Mouse (Mus musculus) heart, embryonic 11.5 days (tissue): ENCODE data around the gene Klrb1. TPM values are rescaled to one million over a fixed set of nuclear protein-coding genes. Genes with fewer than 3 reads are reported as not detected.
A peak's percentile ranks its signal among the peaks of the same experiment; 100 is the strongest.
"Not testable (repeated sequence)": the region's sequence is repeated elsewhere in the genome, so short reads cannot be mapped to it uniquely, and the experiment has no call there.

Experiments
- ATAC-seq: fragments of 200-750 bp; cut with Nextera tagmentation; replicated peaks from 2 replicates; pipeline ENCODE4 v1.8.0; 2017; ENCODE audit warnings: moderate library complexity; ENCODE audit not compliant: insufficient number of reproducible peaks, low FRiP score, low TSS enrichment
- H3K27ac ChIP-seq: fragments of 300-500 bp; sonication (generic); 2 replicates; pipeline ENCODE4 v1.5.1; 2014; ENCODE audit warnings: mild to moderate bottlenecking, low read depth, low read length
- H3K27me3 ChIP-seq: fragments of 300-500 bp; sonication (generic); 2 replicates; pipeline ENCODE4 v1.6.1; 2014; ENCODE audit warnings: mild to moderate bottlenecking, low read length, mixed read lengths; ENCODE audit not compliant: control insufficient read depth, insufficient read depth
- H3K36me3 ChIP-seq: fragments of 300-500 bp; sonication (generic); 2 replicates; pipeline ENCODE4 v1.6.1; 2014; ENCODE audit warnings: mild to moderate bottlenecking, low read length, moderate library complexity, mixed read lengths; ENCODE audit not compliant: control insufficient read depth, insufficient read depth
- H3K4me1 ChIP-seq: fragments of 300-500 bp; sonication (generic); 2 replicates; pipeline ENCODE4 v1.6.1; 2014; ENCODE audit warnings: low read length; ENCODE audit not compliant: control insufficient read depth, insufficient read depth
- H3K4me2 ChIP-seq: fragments of 300-500 bp; sonication (generic); 2 replicates; pipeline ENCODE4 v1.6.1; 2014; ENCODE audit warnings: mild to moderate bottlenecking, moderate library complexity
- H3K4me3 ChIP-seq: fragments of 300-500 bp; sonication (generic); 2 replicates; pipeline ENCODE4 v1.5.1; 2014; ENCODE audit warnings: low read depth, low read length
- H3K9ac ChIP-seq: fragments of 300-500 bp; sonication (generic); 2 replicates; pipeline ENCODE4 v1.6.1; 2014; ENCODE audit warnings: mild to moderate bottlenecking, low read depth, low read length, moderate library complexity
- H3K9me3 ChIP-seq: fragments of 300-500 bp; sonication (generic); replicated peaks from 2 replicates; pipeline ENCODE4 v1.6.1; 2016; ENCODE audit warnings: low read length; ENCODE audit not compliant: control insufficient read depth
- WGBS: fragments of 180-500 bp; shearing (Covaris S2); extraction: QIAGEN DNeasy Blood & Tissue Kit; methylation state at CpG from one replicate; pipeline ENCODE4 v1.1.7; 2014; ENCODE audit not compliant: insufficient replicate concordance; 5-methylcytosine and 5-hydroxymethylcytosine counted together
- polyA plus RNA-seq: library from polyadenylated mRNA; unstranded; fragments of >200 nt; fragmentation: Nextera tagmentation; extraction: Ambion mirVana; gene quantifications from 2 replicates; pipeline ENCODE4 v1.2.1, GENCODE M21; 2014

Gene Klrb1
- polyA plus RNA-seq, 1 experiment from 2014 or later: not detected

GRCm38 (mm10) chr6:128762892-128763670 lies 40.2 kb upstream of the Klrb1 start:
- not testable (repeated sequence) for ATAC-seq, H3K4me1 ChIP-seq, H3K36me3 ChIP-seq, H3K9me3 ChIP-seq, H3K9ac ChIP-seq, H3K27ac ChIP-seq, H3K27me3 ChIP-seq
- Histone ChIP-seq H3K4me2 (peak overlapping the region; percentile 82), H3K4me3 (peak overlapping the region; percentile 62)
- WGBS: 76% methylated on average over 9 of the region's 10 CpGs

- Histone ChIP-seq H3K9me3 (no peaks in the 10 kb centered on the region), H3K4me2 (peak overlapping the region; percentile 57), H3K27me3 (no peaks in the 10 kb centered on the region), H3K4me1 (no peaks in the 10 kb centered on the region), H3K9ac (0 out of 2 replicates have a peak overlapping the region, but pooled peaks have one; percentile 22), H3K27ac (no peak overlapping the region), H3K4me3 (peak overlapping the region; percentile 65), H3K36me3 (no peaks in the 10 kb centered on the region)
- WGBS: 44% methylated on average over 5 of the region's 5 CpGs
- no peak for ATAC-seq
Observed at GRCm38 (mm10) chr6:128761144-128761540, 38.3 kb upstream of the Klrb1 start.

- not testable (repeated sequence) for H3K4me1 ChIP-seq, H3K9me3 ChIP-seq, H3K27me3 ChIP-seq, H3K36me3 ChIP-seq
- peak overlapping the region; percentile 82 for H3K9ac ChIP-seq
- peak; percentile 66 for ATAC-seq
- 0 out of 2 replicates have a peak overlapping the region, but pooled peaks have one; percentile 29 for H3K27ac ChIP-seq
- peak overlapping the region; percentile 57 for H3K4me2 ChIP-seq
- peak overlapping the region; percentile 65 for H3K4me3 ChIP-seq
- WGBS: 3% methylated on average over 42 of the region's 44 CpGs
Observed at GRCm38 (mm10) chr6:128760416-128761143, 37.7 kb upstream of the Klrb1 start.

- not testable (repeated sequence) for H3K36me3 ChIP-seq, H3K9me3 ChIP-seq, H3K27me3 ChIP-seq, H3K4me1 ChIP-seq
- H3K4me2 ChIP-seq: peak overlapping the region; percentile 50
- H3K4me3 ChIP-seq: peak overlapping the region; percentile 65
- H3K9ac ChIP-seq: peak overlapping the region; percentile 82
- WGBS: under 1% methylated on average over 22 of the region's 22 CpGs
- ATAC-seq: peak; percentile 36
- H3K27ac ChIP-seq: 0 out of 2 replicates have a peak overlapping the region, but pooled peaks have one; percentile 29
Observed at GRCm38 (mm10) chr6:128760016-128760415, 37.2 kb upstream of the Klrb1 start.

- H3K4me1 ChIP-seq: no peaks in the 10 kb centered on the region
- H3K4me2 ChIP-seq: no peak overlapping the region
- H3K9me3 ChIP-seq: no peaks in the 10 kb centered on the region
- no peak overlapping the region for H3K4me3 ChIP-seq
- H3K9ac ChIP-seq: no peak overlapping the region
- no peak overlapping the region for H3K27ac ChIP-seq
- H3K27me3 ChIP-seq: no peaks in the 10 kb centered on the region
- no peak for ATAC-seq
- 80% methylated on average over 5 of the region's 5 CpGs for WGBS
- no peaks in the 10 kb centered on the region for H3K36me3 ChIP-seq
Observed at GRCm38 (mm10) chr6:128759221-128759950, 36.5 kb upstream of the Klrb1 start.

- not testable (repeated sequence) for H3K36me3 ChIP-seq, H3K4me2 ChIP-seq, H3K4me1 ChIP-seq, H3K9me3 ChIP-seq, H3K27ac ChIP-seq, H3K9ac ChIP-seq, H3K4me3 ChIP-seq, ATAC-seq, H3K27me3 ChIP-seq
- WGBS: 37% methylated on average over 4 of the region's 4 CpGs
Observed at GRCm38 (mm10) chr6:128755402-128755763, 32.5 kb upstream of the Klrb1 start.

- H3K4me2 ChIP-seq, H3K27ac ChIP-seq, H3K27me3 ChIP-seq, H3K4me3 ChIP-seq, H3K4me1 ChIP-seq, ATAC-seq, H3K9me3 ChIP-seq, H3K36me3 ChIP-seq, H3K9ac ChIP-seq: not testable (repeated sequence)
- WGBS: 72% methylated on average over 12 of the region's 12 CpGs
Observed at GRCm38 (mm10) chr6:128754748-128755401, 32.0 kb upstream of the Klrb1 start.

GRCm38 (mm10) chr6:128754265-128754664 lies 31.4 kb upstream of the Klrb1 start:
- not testable (repeated sequence) for H3K9ac ChIP-seq, H3K4me1 ChIP-seq, H3K27me3 ChIP-seq, H3K27ac ChIP-seq, H3K36me3 ChIP-seq, H3K9me3 ChIP-seq
- Histone ChIP-seq H3K4me2 (peak overlapping the region; percentile 29), H3K4me3 (peak overlapping the region; percentile 4; the same call in 1 of the 2 replicates)
- ATAC-seq: 0 out of 2 replicates have a peak, but pooled peaks have one; percentile 19
- 32% methylated on average over 10 of the region's 10 CpGs for WGBS
